Mouse (Mus musculus): Measurements from ENCODE around the gene Cetn4. TPM values are rescaled to one million over a fixed set of nuclear protein-coding genes. Genes with fewer than 3 reads are reported as not detected.

Gene Cetn4
- polyA plus RNA-seq, 1 experiment from 2014 or later, result 3.7 TPM

DNA sequence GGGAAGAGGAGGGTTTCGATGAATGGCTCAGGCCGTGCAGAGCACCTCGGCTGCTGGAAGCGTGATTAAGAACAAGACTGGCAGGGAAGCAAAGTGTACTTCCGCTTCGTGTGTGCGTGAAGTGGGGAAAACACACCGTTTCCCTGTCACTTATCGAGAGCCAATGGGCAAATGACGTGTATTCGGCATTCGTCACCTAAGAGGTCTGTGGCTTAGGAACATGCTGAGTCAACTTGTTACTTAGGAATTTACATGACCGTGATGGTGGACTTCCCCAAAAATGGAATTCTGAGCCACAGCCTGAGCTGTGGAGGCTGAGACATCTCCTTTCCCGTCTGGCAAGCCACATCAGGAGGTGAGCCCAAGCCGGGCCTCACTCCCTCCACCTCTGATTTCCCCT lies 54.7 kb downstream of the Cetn4 start:
- DNase-seq (ENCODE audit: low spot score), result no peak
- Histone ChIP-seq H3K4me3 (replicated peaks; ENCODE audit: low read depth, low read length) (no peak overlapping the region), H3K36me3 (ENCODE audit: insufficient read depth, low read length) (no peaks in the 10 kb centered on the region), H3K9ac (ENCODE audit: low read depth, low read length) (no peak overlapping the region), H3K27me3 (ENCODE audit: insufficient read depth, low read length) (no peaks in the 10 kb centered on the region), H3K4me2 (ENCODE audit: low read length) (no peak overlapping the region), H3K4me1 (replicated peaks; ENCODE audit: insufficient read depth, low read length) (no peaks in the 10 kb centered on the region), H3K27ac (no peak overlapping the region), H3K9me3 (replicated peaks; ENCODE audit: low read length) (no peaks in the 10 kb centered on the region)
- no peak for TF ChIP-seq CTCF (IDR thresholded peaks at IDR 0.05; ENCODE audit: low read depth)
- WGBS, result 91% methylated on average over 15 of the region's 15 CpGs
- ATAC-seq (replicated peaks; ENCODE audit: low FRiP score, low read depth), result no peak

Other genes with a start within 250 kb of the Cetn4 start
- gene Adad1, start 249.2 kb downstream of the Cetn4 start, polyA plus RNA-seq (2015; fragmentation: Nextera tagmentation; extraction: Ambion mirVana), result 0.11 and 0.31 TPM in 2 replicates
- gene Il2, start 186.7 kb downstream of the Cetn4 start, polyA plus RNA-seq (2015; fragmentation: Nextera tagmentation; extraction: Ambion mirVana), result 0.46 and 0.61 TPM in 2 replicates
- not detected in 2 replicates for gene Il21, start 80.1 kb downstream of the Cetn4 start, polyA plus RNA-seq (2015; fragmentation: Nextera tagmentation; extraction: Ambion mirVana)
- 7.7 and 8.0 TPM in 2 replicates for gene Bbs12, start 154 bp downstream of the Cetn4 start, polyA plus RNA-seq (2015; fragmentation: Nextera tagmentation; extraction: Ambion mirVana)
- 1.3 and 1.6 TPM in 2 replicates for gene Fgf2, start 35.6 kb upstream of the Cetn4 start, polyA plus RNA-seq (2015; fragmentation: Nextera tagmentation; extraction: Ambion mirVana)
- 39.5 and 44.8 TPM in 2 replicates for gene Spata5, start 107.2 kb upstream of the Cetn4 start, polyA plus RNA-seq (2015; fragmentation: Nextera tagmentation; extraction: Ambion mirVana)
- 13.3 and 18.2 TPM in 2 replicates for gene Nudt6, start 107.5 kb upstream of the Cetn4 start, polyA plus RNA-seq (2015; fragmentation: Nextera tagmentation; extraction: Ambion mirVana)